Mouse (Mus musculus) activated CD4-positive, CD25-positive, alpha-beta regulatory T cell (primary cell): ENCODE results near the gene Macrod1. TPM values are rescaled to one million over a fixed set of nuclear protein-coding genes. Genes with fewer than 3 reads are reported as not detected.

Experiments used
- polyA plus RNA-seq, 2 experiments: library from polyadenylated mRNA; unstranded; fragments of 100-300 nt; shearing (Covaris generic); gene quantifications; one replicate each; pipeline ENCODE4 v1.2.1; 2017

The Macrod1 gene
- 10 to 100 TPM in 1 of 2 experiments, 1 to 10 TPM in 1; 9.7 to 21.0 TPM for polyA plus RNA-seq

DNA sequence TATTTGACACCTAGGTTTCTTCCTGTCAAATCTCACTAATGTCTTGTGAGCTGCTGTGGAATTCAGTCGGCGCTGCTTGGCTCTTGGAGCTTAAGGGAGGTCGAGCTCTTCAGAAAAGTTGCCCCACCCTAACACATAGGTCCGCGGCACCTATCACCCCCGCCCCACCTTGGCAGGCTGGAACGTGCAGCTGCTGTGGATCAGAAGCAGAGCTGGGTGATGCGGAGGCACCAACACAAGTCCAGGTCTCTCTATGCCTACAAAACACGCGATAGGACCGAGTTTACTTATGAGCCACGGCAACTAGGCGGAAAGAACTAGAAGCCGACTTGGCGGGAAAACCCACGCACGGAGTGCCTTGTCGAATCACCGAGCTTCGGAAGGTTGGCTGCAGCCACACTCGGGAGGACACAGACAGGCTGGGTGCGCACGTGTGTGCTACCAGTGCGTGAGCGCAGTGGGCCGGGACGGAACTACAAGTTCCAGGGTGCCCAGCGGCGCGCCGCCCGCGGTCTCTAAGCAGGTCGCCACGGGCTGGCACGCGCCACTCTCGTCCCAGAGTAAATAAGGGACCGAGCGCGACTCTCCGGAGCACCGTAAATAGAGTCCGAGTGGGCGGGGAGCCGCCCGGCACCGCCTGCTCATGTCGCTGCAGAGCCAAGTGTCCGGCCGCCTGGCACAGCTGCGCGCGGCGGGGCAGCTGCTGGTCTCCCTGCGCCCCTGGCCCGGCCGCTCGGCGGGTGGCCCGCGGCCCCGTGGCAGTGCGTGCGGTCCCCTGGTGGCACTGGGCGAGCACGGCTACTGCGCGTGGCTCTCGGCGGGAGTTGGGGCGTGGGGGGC, at the start of gene Macrod1:
Gene Macrod1 (plus strand): TSS at position 563 of the 840 bp plus-strand sequence.

DNA sequence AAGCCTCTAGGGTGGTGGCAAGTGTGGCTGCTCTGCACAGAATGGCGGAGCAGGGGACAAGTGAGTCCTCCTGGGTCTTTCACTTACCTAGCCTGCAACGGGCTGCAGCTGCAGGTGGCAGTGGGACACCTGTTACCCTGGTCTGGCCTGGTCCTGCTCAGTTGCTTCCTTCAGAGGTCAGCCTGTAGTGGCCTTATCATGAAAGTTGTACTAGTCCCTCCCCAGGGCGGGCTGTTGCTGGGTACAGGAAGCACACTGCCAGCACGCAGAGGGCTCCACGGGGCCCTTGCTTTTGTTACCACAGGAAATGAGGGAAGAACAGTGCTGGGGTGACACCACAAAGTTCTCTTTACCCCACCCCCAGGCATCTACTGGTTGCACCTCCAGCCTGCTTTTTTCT, 37.4 kb upstream of the Macrod1 start, which contains the start of gene Fermt3:
Gene Fermt3 (minus strand): TSS at position 279 of the 400 bp plus-strand sequence.

DNA sequence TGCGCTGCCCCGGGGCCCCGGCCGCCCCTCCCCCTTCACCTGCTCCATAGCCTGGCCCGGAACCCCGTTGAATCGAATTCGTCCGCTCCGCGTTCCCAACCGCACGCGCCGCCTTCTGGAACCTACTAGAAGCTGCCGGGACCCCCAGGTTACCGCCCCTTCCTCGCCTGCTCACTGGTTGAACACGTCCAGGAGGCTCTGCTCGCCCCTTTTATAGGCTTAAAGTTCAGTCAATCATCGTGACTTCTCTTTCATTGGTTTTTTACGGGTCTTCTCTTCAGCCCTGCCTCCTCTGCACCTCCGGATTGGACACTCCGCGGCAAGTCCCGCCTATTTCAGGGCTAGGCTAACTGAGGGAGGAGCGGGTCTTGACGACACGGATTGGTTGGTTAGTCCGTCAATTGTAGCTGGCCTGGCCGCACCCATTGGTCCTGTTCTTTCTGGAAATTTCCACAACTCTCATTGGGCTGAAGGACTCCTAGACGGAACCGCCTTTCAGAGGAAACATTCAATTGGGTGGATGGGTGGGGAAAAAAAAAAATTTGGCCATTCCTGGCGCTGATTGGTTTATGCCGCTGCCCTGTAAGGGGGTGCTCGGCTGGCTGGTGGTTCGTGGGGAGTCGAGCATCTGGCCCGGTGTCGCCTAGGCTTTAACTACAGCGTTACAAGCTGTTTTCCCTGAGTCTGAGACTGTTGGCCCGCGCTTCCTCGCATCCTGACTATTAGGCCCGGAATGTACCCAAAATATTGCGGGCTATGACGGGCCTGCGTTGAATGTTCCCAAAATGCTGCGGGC, 16.6 kb upstream of the Macrod1 start, which contains the start of gene Stip1:
Gene Stip1 (minus strand): TSS at position 127 of the 796 bp plus-strand sequence.

DNA sequence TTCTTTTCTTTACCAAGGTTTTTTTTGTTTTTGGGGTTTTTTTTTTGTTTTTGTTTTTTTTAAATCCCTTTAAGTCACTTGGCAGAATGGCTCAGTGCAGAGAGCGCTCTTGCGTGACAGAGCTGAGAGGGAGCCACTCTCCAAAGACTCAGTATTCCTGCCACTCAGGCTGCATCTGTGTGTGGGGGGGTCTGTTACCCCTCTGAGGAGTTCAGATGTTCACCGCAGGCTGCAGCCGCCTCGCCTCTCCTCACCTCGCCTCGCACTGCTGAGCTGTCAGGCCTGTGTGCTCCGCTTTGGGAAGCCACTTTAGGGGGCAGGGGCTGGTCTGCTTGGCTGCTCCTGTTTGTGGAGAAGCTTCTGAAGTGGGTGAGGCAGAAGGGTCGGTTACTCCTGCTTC, 48.9 kb downstream of the Macrod1 start, which contains the start of gene Flrt1:
Gene Flrt1 (minus strand): TSS at position 186 of the 400 bp plus-strand sequence.

DNA sequence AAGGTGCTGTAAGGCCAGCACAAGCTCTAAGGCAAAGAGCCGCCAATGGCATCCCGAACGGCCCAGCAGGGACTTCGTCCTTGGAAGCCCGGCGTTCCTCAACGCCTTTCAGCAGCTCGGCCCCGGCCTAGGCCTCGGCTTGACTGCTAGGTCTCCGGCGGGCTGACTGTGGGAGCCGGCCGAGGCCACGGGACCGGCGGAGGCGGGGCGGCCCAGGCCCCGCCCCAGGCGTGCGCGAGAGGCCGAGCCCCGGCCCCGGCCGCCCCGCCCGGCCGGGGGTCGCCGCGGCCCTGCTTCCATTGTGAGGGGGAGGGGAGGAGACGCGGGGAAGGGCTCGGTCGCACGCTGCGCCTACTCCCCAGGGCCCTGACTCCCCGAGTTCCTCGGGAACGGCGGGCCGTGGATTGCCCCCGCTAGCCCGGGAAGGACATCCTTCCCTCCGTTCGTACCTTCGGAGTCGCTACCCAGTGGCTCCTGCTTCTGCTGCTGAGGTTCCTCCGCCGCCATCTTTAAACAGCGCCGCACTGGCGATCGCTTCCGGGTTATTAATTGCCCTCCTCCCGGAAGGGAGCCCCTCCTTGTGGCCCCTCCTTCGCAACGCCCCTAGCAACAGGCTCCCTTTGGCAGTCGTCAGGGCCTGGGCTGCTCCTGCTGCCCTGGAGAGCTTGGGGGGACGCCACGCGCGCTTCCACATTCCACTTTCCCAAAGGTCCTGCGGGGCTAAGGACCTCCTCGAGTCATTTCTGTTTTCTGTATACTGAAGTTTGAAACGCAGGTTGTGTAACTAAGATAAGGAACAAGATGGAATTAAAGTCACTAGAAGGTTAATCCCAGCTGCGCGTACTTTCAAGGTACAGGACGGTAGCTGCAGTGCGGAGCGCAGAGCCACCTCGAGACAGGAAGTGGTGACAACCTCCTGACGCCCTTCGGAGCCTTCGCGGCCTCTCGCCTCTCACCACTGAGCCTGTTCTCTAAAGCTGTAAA, 149.4 kb downstream of the Macrod1 start, which contains the start of gene Otub1:
Gene Otub1 (minus strand): TSS at position 564 of the 984 bp plus-strand sequence.

DNA sequence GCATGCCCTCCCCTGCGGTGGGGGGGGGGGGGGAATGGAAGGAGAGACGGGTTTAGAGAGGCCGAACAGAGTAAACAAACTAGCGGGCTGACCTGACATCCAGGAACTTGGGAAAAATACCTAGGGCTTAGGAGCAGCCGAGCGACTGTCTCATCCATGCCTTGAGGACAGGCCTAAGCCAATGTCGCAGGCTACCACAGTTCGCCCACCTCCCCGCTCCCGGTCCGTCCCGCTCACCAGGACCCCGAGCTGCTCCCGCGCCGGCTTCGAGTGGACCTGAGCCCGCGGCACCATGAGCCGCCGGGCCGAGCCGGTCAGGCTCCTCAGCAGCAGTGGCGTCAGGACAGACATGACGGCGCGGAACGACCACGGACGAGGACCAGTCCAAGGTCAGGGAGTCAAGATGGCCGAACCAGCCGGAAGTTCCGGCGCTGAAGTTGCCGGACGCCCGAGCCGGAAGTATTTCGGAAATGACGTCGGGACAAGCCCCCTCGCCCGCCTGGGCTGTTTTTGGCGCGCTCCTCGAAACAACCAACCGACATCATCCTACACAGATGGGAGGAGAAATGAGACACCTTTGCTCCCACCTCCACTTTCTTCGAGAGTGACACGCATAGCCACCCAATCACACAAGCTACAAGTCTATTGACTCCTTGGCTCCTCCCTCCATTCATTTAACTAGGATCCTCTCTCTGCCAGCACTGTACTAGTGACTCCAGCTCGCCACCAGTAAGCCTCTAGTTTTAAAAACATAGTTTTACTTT, 160.7 kb downstream of the Macrod1 start, which contains the start of gene Cox8a:
Gene Cox8a (minus strand): TSS at position 455 of the 764 bp plus-strand sequence.

DNA sequence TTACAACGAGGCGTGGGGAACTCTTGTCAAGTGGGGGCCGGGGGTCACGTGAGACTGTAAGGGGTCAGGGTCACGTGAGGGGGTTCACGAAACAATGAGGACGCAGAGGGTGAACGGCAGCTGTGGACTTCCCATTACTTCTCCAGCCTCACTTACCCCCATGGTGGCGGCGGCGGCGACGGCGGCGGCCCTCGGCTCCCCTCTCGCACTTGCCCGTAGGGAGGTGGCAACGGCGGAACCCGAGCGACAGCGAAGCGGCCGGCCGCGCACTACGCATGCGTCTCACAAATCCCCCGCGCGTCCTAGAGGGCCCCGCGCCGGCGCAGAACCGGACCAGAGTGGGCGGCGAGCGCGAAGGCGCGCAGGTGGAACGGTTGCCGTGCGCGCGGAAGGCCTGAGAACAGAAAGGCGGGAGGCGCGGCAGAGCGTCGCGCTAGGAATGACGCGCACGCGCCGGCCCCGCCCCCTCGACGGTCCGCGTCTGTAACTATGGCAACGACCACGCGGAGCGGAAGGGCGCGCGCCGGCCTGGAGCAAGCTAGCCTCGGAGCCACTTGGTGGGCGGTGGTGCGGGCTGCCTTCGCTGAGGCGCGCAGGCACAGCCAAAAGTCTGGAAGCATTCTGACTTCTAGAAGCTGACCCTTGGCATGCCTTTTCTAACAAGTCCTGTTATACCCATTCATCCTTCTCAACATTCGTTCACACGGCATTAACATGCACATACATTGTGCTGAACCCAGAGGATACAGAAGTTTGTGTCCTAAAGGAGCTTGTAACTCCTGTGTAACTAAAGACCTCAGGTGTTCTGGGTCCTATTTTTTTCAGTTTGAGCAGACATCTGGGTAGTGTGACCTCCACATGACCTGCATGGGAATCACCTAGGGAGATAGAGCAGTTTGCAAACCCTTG, 184.4 kb downstream of the Macrod1 start, which contains the start of gene Naa40:
Gene Naa40 (minus strand): TSS at position 402 of the 909 bp plus-strand sequence.

Other genes starting within 250 kb of the Macrod1 start
- 10 to 100 TPM; 32.1 to 47.3 TPM for gene Rps6ka4, start 216.2 kb upstream of the Macrod1 start, polyA plus RNA-seq
- 10 to 100 TPM; 30.5 to 40.5 TPM for gene Ccdc88b, start 198.6 kb upstream of the Macrod1 start, polyA plus RNA-seq
- gene Trmt112, start 147.1 kb upstream of the Macrod1 start, polyA plus RNA-seq, result 100 to 1,000 TPM; 129 to 191 TPM
- 100 to 1,000 TPM; 217 to 252 TPM for gene Prdx5, start 146.7 kb upstream of the Macrod1 start, polyA plus RNA-seq
- 10 to 100 TPM; 23.4 to 32.9 TPM for gene Esrra, start 135.0 kb upstream of the Macrod1 start, polyA plus RNA-seq
- under 1 TPM in 1 of 2 experiments, not detected in 1; 0.33 TPM for gene Catsperz, start 131.4 kb upstream of the Macrod1 start, polyA plus RNA-seq
- gene Kcnk4, start 122.3 kb upstream of the Macrod1 start, polyA plus RNA-seq, result under 1 TPM in 1 of 2 experiments, not detected in 1; 0.69 TPM
- gene Bad, start 114.9 kb upstream of the Macrod1 start, polyA plus RNA-seq, result 10 to 100 TPM; 42.6 to 47.0 TPM
- gene Gpr137, start 114.3 kb upstream of the Macrod1 start, polyA plus RNA-seq, result 10 to 100 TPM in 1 of 2 experiments, 1 to 10 TPM in 1; 9.9 to 16.8 TPM
- 100 to 1,000 TPM; 131 to 187 TPM for gene Ppp1r14b, start 81.8 kb upstream of the Macrod1 start, polyA plus RNA-seq
- 10 to 100 TPM; 13.2 to 40.9 TPM for gene Plcb3, start 80.3 kb upstream of the Macrod1 start, polyA plus RNA-seq
- gene Fkbp2, start 76.3 kb upstream of the Macrod1 start, polyA plus RNA-seq, result 10 to 100 TPM; 38.9 to 52.9 TPM
- 1 to 10 TPM; 6.6 to 6.7 TPM for gene Vegfb, start 69.2 kb upstream of the Macrod1 start, polyA plus RNA-seq
- gene Dnajc4, start 64.2 kb upstream of the Macrod1 start, polyA plus RNA-seq, result 10 to 100 TPM; 39.0 to 42.5 TPM
- gene Nudt22, start 60.7 kb upstream of the Macrod1 start, polyA plus RNA-seq, result 10 to 100 TPM; 22.2 to 30.1 TPM
- gene Trpt1, start 60.7 kb upstream of the Macrod1 start, polyA plus RNA-seq, result 1 to 10 TPM; 5.4 to 5.7 TPM
- 100 to 1,000 TPM; 317 to 350 TPM for gene Fermt3, start 37.3 kb upstream of the Macrod1 start, polyA plus RNA-seq
- 100 to 1,000 TPM; 136 to 151 TPM for gene Stip1, start 16.8 kb upstream of the Macrod1 start, polyA plus RNA-seq
- gene Flrt1, start 48.9 kb downstream of the Macrod1 start, polyA plus RNA-seq, result not detected
- gene Otub1, start 149.5 kb downstream of the Macrod1 start, polyA plus RNA-seq, result 10 to 100 TPM; 71.3 to 73.8 TPM
- gene Cox8a, start 160.8 kb downstream of the Macrod1 start, polyA plus RNA-seq, result 100 to 1,000 TPM; 523 to 580 TPM
- 10 to 100 TPM; 44.3 to 56.1 TPM for gene Naa40, start 184.4 kb downstream of the Macrod1 start, polyA plus RNA-seq
- gene Rcor2, start 210.5 kb downstream of the Macrod1 start, polyA plus RNA-seq, result under 1 TPM; 0.39 to 0.61 TPM